Mouse (Mus musculus) c-Kit-positive CD71-positive TER-119-negative erythroid progenitor cells, embryonic 14.5 days (primary cell): ENCODE data around the gene Tfap2e.

ENCODE experiments used
- DNase-seq: peaks from one replicate; pipeline ENCODE4 v3.0.0-alpha.2; 2013; ENCODE audit warnings: low read depth

The Tfap2e gene

GRCm38 (mm10) chr4:126736001-126736414 lies at the start of gene Tfap2e:
Gene Tfap2e (minus strand): TSS chr4:126736240.
- no peak for DNase-seq

- DNase-seq = no peak
Measured at GRCm38 (mm10) chr4:126782996-126783395, 47.0 kb upstream of the Tfap2e start.

GRCm38 (mm10) chr4:126782512-126782911 lies 46.5 kb upstream of the Tfap2e start:
- DNase-seq = no peak

- no peak for DNase-seq
Measured at GRCm38 (mm10) chr4:126781871-126782270, 45.8 kb upstream of the Tfap2e start.

GRCm38 (mm10) chr4:126779826-126780775 lies 44.1 kb upstream of the Tfap2e start:
- DNase-seq = no peak

- DNase-seq = no peak
Measured at GRCm38 (mm10) chr4:126779148-126779581, 43.1 kb upstream of the Tfap2e start.

- no peak for DNase-seq
Measured at GRCm38 (mm10) chr4:126775182-126775581, 39.1 kb upstream of the Tfap2e start.

- DNase-seq = no peak
Measured at GRCm38 (mm10) chr4:126773871-126774270, 37.8 kb upstream of the Tfap2e start.

- no peak for DNase-seq
Measured at GRCm38 (mm10) chr4:126770831-126771230, 34.8 kb upstream of the Tfap2e start.

GRCm38 (mm10) chr4:126769800-126770563 lies 33.9 kb upstream of the Tfap2e start:
- DNase-seq = no peak

- DNase-seq = no peak
Measured at GRCm38 (mm10) chr4:126763483-126763882, 27.4 kb upstream of the Tfap2e start.

GRCm38 (mm10) chr4:126762586-126763359 lies 26.7 kb upstream of the Tfap2e start:
- DNase-seq = no peak

GRCm38 (mm10) chr4:126759435-126759834 lies 23.4 kb upstream of the Tfap2e start:
- no peak for DNase-seq

GRCm38 (mm10) chr4:126758299-126758698 lies 22.3 kb upstream of the Tfap2e start:
- no peak for DNase-seq

GRCm38 (mm10) chr4:126756766-126757165 lies 20.7 kb upstream of the Tfap2e start:
- DNase-seq = no peak

GRCm38 (mm10) chr4:126754736-126755374 lies 18.8 kb upstream of the Tfap2e start:
- DNase-seq = no peak

- DNase-seq = no peak
Measured at GRCm38 (mm10) chr4:126754231-126754611, 18.2 kb upstream of the Tfap2e start.

GRCm38 (mm10) chr4:126753268-126754230 lies 17.5 kb upstream of the Tfap2e start, which contains the start of the genes Ncdn and AU040320:
Gene Ncdn (minus strand): TSS chr4:126753438.
Gene AU040320 (plus strand): TSS chr4:126753544.
- peak; percentile 90 for DNase-seq

- no peak for DNase-seq
Measured at GRCm38 (mm10) chr4:126752608-126753141, 16.6 kb upstream of the Tfap2e start.
